Mouse (Mus musculus): ENCODE measurements around the gene Olfr106-ps. TPM values are rescaled to one million over a fixed set of nuclear protein-coding genes. Genes with fewer than 3 reads are reported as not detected.

Gene Olfr106-ps
- polyA plus RNA-seq (2014; fragmentation: Nextera tagmentation; extraction: Ambion mirVana): not detected in 2 replicates

DNA sequence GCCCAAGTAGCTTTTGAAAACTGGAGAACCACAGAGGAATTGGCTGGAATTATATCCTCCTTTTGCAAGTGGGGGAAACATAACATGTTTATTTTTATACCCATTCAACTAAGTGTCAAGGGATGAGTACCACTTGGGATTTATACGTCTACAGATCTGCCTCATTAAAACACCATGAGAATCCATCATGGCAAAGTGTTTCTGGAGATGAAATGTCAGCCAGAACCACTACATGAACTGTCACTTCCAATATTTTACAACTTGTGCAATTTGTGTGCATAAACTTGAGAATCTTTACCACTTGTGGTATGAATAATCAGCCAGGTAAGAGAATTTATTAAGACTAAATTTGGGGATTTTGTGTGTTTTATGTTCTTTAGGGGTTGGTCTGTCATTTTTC, at the start of gene Olfr106-ps:
TSS of gene Olfr106-ps (plus strand) at position 301 of the 400 bp plus-strand sequence.
- no peak within 1 kb of the TSS for H3K9ac ChIP-seq (replicated peaks; ENCODE audit: low read depth, low read length)
- H3K9me3 ChIP-seq (ENCODE audit: control insufficient read depth, low read depth, low read length): no peaks in the 10 kb centered on the region
- no peak for ATAC-seq (ENCODE audit: insufficient number of reproducible peaks, insufficient read depth, low FRiP score, low read depth)
- H3K27me3 ChIP-seq (ENCODE audit: control insufficient read depth, insufficient read depth, low read length): no peaks in the 10 kb centered on the region
- H3K27ac ChIP-seq (ENCODE audit: low read length): no peak within 1 kb of the TSS
- 74% methylated on average over 1 of the region's 1 CpGs for WGBS
- H3K36me3 ChIP-seq (ENCODE audit: control insufficient read depth, insufficient read depth, low read length): no peaks in the 10 kb centered on the region
- H3K4me3 ChIP-seq (ENCODE audit: low read depth, low read length): no peak within 1 kb of the TSS
- no peaks in the 10 kb centered on the region for H3K4me1 ChIP-seq (ENCODE audit: control insufficient read depth, insufficient read depth, low read length)
- no peak within 1 kb of the TSS for H3K4me2 ChIP-seq (replicated peaks; ENCODE audit: low read depth, low read length)

DNA sequence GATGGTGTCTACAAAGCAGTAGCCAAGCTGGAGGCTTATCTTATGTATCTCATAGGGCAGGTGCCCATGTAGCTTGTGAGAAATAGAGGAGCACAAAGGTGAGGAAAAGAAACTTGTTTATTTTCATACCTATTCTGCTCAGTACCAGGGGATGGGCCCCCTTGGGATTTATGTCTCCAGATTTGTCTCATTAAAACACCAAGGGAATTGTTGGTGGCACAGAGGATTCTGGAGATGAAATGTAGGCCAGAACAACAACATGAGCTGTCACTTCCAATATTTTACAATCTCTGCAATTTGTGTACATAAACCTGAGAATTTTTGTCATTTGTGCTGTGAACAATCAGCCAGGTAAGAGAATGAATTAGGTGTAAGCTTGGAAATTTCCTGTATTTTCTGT, 30.9 kb upstream of the Olfr106-ps start, which contains the start of gene Olfr104-ps:
TSS of gene Olfr104-ps (plus strand) at position 301 of the 400 bp plus-strand sequence.
- H3K27me3 ChIP-seq (ENCODE audit: control insufficient read depth, insufficient read depth, low read length): no peaks in the 10 kb centered on the region
- H3K4me2 ChIP-seq (replicated peaks; ENCODE audit: low read depth, low read length): no peak within 1 kb of the TSS
- no peak within 1 kb of the TSS for H3K27ac ChIP-seq (ENCODE audit: low read length)
- ATAC-seq (ENCODE audit: insufficient number of reproducible peaks, insufficient read depth, low FRiP score, low read depth): no peak
- no peaks in the 10 kb centered on the region for H3K4me1 ChIP-seq (ENCODE audit: control insufficient read depth, insufficient read depth, low read length)
- H3K9me3 ChIP-seq (ENCODE audit: control insufficient read depth, low read depth, low read length): no peaks in the 10 kb centered on the region
- no peak within 1 kb of the TSS for H3K4me3 ChIP-seq (ENCODE audit: low read depth, low read length)
- H3K36me3 ChIP-seq (ENCODE audit: control insufficient read depth, insufficient read depth, low read length): no peaks in the 10 kb centered on the region
- H3K9ac ChIP-seq (replicated peaks; ENCODE audit: low read depth, low read length): no peak within 1 kb of the TSS

- no peaks in the 10 kb centered on the region for H3K27me3 ChIP-seq (ENCODE audit: control insufficient read depth, insufficient read depth, low read length)
- no peaks in the 10 kb centered on the region for H3K9me3 ChIP-seq (ENCODE audit: control insufficient read depth, low read depth, low read length)
- no peak within 1 kb of the TSS for H3K9ac ChIP-seq (replicated peaks; ENCODE audit: low read depth, low read length)
- no peak within 1 kb of the TSS for H3K4me2 ChIP-seq (replicated peaks; ENCODE audit: low read depth, low read length)
- H3K27ac ChIP-seq (ENCODE audit: low read length): no peak within 1 kb of the TSS
- ATAC-seq (ENCODE audit: insufficient number of reproducible peaks, insufficient read depth, low FRiP score, low read depth): no peak
- H3K4me1 ChIP-seq (ENCODE audit: control insufficient read depth, insufficient read depth, low read length): no peaks in the 10 kb centered on the region
- H3K36me3 ChIP-seq (ENCODE audit: control insufficient read depth, insufficient read depth, low read length): no peaks in the 10 kb centered on the region
- no peak within 1 kb of the TSS for H3K4me3 ChIP-seq (ENCODE audit: low read depth, low read length)
Observed at GRCm38 (mm10) chr17:37378733-37379132, 11.5 kb upstream of the Olfr106-ps start, which contains the start of gene Olfr105-ps. TSS of gene Olfr105-ps (plus strand) at chr17:37379033.

- Histone ChIP-seq H3K4me3 (ENCODE audit: low read depth, low read length) (no peak within 1 kb of the TSS), H3K4me2 (replicated peaks; ENCODE audit: low read depth, low read length) (no peak within 1 kb of the TSS), H3K27ac (ENCODE audit: low read length) (no peak within 1 kb of the TSS), H3K36me3 (ENCODE audit: control insufficient read depth, insufficient read depth, low read length) (no peaks in the 10 kb centered on the region), H3K9ac (replicated peaks; ENCODE audit: low read depth, low read length) (no peak within 1 kb of the TSS), H3K4me1 (ENCODE audit: control insufficient read depth, insufficient read depth, low read length) (no peaks in the 10 kb centered on the region), H3K9me3 (ENCODE audit: control insufficient read depth, low read depth, low read length) (no peaks in the 10 kb centered on the region), H3K27me3 (ENCODE audit: control insufficient read depth, insufficient read depth, low read length) (no peaks in the 10 kb centered on the region)
- 73% methylated on average over 3 of the region's 3 CpGs for WGBS
- ATAC-seq (ENCODE audit: insufficient number of reproducible peaks, insufficient read depth, low FRiP score, low read depth): no peak
Observed at GRCm38 (mm10) chr17:37398926-37399325, 8.7 kb downstream of the Olfr106-ps start, which contains the start of gene Olfr107. TSS of gene Olfr107 (plus strand) at chr17:37399226.

GRCm38 (mm10) chr17:37413380-37413779, 23.2 kb downstream of the Olfr106-ps start:
- Histone ChIP-seq H3K27ac (ENCODE audit: low read length) (no peak overlapping the region), H3K9me3 (ENCODE audit: control insufficient read depth, low read depth, low read length) (no peaks in the 10 kb centered on the region), H3K4me2 (replicated peaks; ENCODE audit: low read depth, low read length) (no peak overlapping the region), H3K4me1 (ENCODE audit: control insufficient read depth, insufficient read depth, low read length) (no peaks in the 10 kb centered on the region), H3K4me3 (ENCODE audit: low read depth, low read length) (no peak overlapping the region), H3K36me3 (ENCODE audit: control insufficient read depth, insufficient read depth, low read length) (no peaks in the 10 kb centered on the region), H3K27me3 (ENCODE audit: control insufficient read depth, insufficient read depth, low read length) (no peaks in the 10 kb centered on the region), H3K9ac (replicated peaks; ENCODE audit: low read depth, low read length) (no peak overlapping the region)
- no peak for ATAC-seq (ENCODE audit: insufficient number of reproducible peaks, insufficient read depth, low FRiP score, low read depth)

GRCm38 (mm10) chr17:37445180-37445579, 55.0 kb downstream of the Olfr106-ps start, which contains the start of gene Olfr108:
TSS of gene Olfr108 (plus strand) at chr17:37445480.
- Histone ChIP-seq H3K9ac (replicated peaks; ENCODE audit: low read depth, low read length) (no peak within 1 kb of the TSS), H3K36me3 (ENCODE audit: control insufficient read depth, insufficient read depth, low read length) (no peaks in the 10 kb centered on the region), H3K4me3 (ENCODE audit: low read depth, low read length) (no peak within 1 kb of the TSS), H3K4me1 (ENCODE audit: control insufficient read depth, insufficient read depth, low read length) (no peaks in the 10 kb centered on the region), H3K27ac (ENCODE audit: low read length) (no peak within 1 kb of the TSS), H3K4me2 (replicated peaks; ENCODE audit: low read depth, low read length) (no peak within 1 kb of the TSS), H3K9me3 (ENCODE audit: control insufficient read depth, low read depth, low read length) (no peaks in the 10 kb centered on the region), H3K27me3 (ENCODE audit: control insufficient read depth, insufficient read depth, low read length) (no peaks in the 10 kb centered on the region)
- WGBS: 85% methylated on average over 1 of the region's 1 CpGs
- ATAC-seq (ENCODE audit: insufficient number of reproducible peaks, insufficient read depth, low FRiP score, low read depth): no peak

Other genes starting within 250 kb of the Olfr106-ps start
- gene Olfr93, start 228.9 kb upstream of the Olfr106-ps start, polyA plus RNA-seq (2014; fragmentation: Nextera tagmentation; extraction: Ambion mirVana): not detected in 2 replicates
- not detected in 2 replicates for gene Ubd, start 196.5 kb upstream of the Olfr106-ps start, polyA plus RNA-seq (2014; fragmentation: Nextera tagmentation; extraction: Ambion mirVana)
- gene Olfr94, start 189.4 kb upstream of the Olfr106-ps start, polyA plus RNA-seq (2014; fragmentation: Nextera tagmentation; extraction: Ambion mirVana): not detected in 2 replicates
- gene Olfr95, start 177.3 kb upstream of the Olfr106-ps start, polyA plus RNA-seq (2014; fragmentation: Nextera tagmentation; extraction: Ambion mirVana): not detected in 2 replicates
- not detected in 2 replicates for gene Olfr96, start 170.2 kb upstream of the Olfr106-ps start, polyA plus RNA-seq (2014; fragmentation: Nextera tagmentation; extraction: Ambion mirVana)
- gene Olfr97, start 153.1 kb upstream of the Olfr106-ps start, polyA plus RNA-seq (2014; fragmentation: Nextera tagmentation; extraction: Ambion mirVana): not detected in 2 replicates
- gene Olfr98, start 126.6 kb upstream of the Olfr106-ps start, polyA plus RNA-seq (2014; fragmentation: Nextera tagmentation; extraction: Ambion mirVana): not detected in 2 replicates
- 2.9 and 4.3 TPM in 2 replicates for gene H2-M3, start 120.2 kb upstream of the Olfr106-ps start, polyA plus RNA-seq (2014; fragmentation: Nextera tagmentation; extraction: Ambion mirVana)
- gene Olfr99, start 106.9 kb upstream of the Olfr106-ps start, polyA plus RNA-seq (2014; fragmentation: Nextera tagmentation; extraction: Ambion mirVana): not detected in 2 replicates
- gene Olfr101, start 86.1 kb upstream of the Olfr106-ps start, polyA plus RNA-seq (2014; fragmentation: Nextera tagmentation; extraction: Ambion mirVana): not detected in 2 replicates
- gene Olfr102, start 73.3 kb upstream of the Olfr106-ps start, polyA plus RNA-seq (2014; fragmentation: Nextera tagmentation; extraction: Ambion mirVana): not detected in 2 replicates
- gene Olfr103, start 50.7 kb upstream of the Olfr106-ps start, polyA plus RNA-seq (2014; fragmentation: Nextera tagmentation; extraction: Ambion mirVana): not detected in 2 replicates
- gene Olfr104-ps, start 30.8 kb upstream of the Olfr106-ps start, polyA plus RNA-seq (2014; fragmentation: Nextera tagmentation; extraction: Ambion mirVana): not detected in 2 replicates
- not detected in 2 replicates for gene Olfr105-ps, start 11.4 kb upstream of the Olfr106-ps start, polyA plus RNA-seq (2014; fragmentation: Nextera tagmentation; extraction: Ambion mirVana)
- gene Olfr107, start 8.8 kb downstream of the Olfr106-ps start, polyA plus RNA-seq (2014; fragmentation: Nextera tagmentation; extraction: Ambion mirVana): not detected in 2 replicates
- not detected in 2 replicates for gene Olfr108, start 55.1 kb downstream of the Olfr106-ps start, polyA plus RNA-seq (2014; fragmentation: Nextera tagmentation; extraction: Ambion mirVana)
- gene Olfr109, start 68.5 kb downstream of the Olfr106-ps start, polyA plus RNA-seq (2014; fragmentation: Nextera tagmentation; extraction: Ambion mirVana): not detected in 2 replicates
- not detected in 2 replicates for gene H2-M2, start 93.2 kb downstream of the Olfr106-ps start, polyA plus RNA-seq (2014; fragmentation: Nextera tagmentation; extraction: Ambion mirVana)
- gene Olfr110, start 102.1 kb downstream of the Olfr106-ps start, polyA plus RNA-seq (2014; fragmentation: Nextera tagmentation; extraction: Ambion mirVana): not detected in 2 replicates
- gene Olfr111, start 117.6 kb downstream of the Olfr106-ps start, polyA plus RNA-seq (2014; fragmentation: Nextera tagmentation; extraction: Ambion mirVana): not detected in 2 replicates
- gene Olfr112, start 179.1 kb downstream of the Olfr106-ps start, polyA plus RNA-seq (2014; fragmentation: Nextera tagmentation; extraction: Ambion mirVana): not detected in 2 replicates
- gene Olfr113, start 187.3 kb downstream of the Olfr106-ps start, polyA plus RNA-seq (2014; fragmentation: Nextera tagmentation; extraction: Ambion mirVana): not detected in 2 replicates
- not detected in 2 replicates for gene Olfr114, start 202.3 kb downstream of the Olfr106-ps start, polyA plus RNA-seq (2014; fragmentation: Nextera tagmentation; extraction: Ambion mirVana)
- not detected in 2 replicates for gene Olfr115, start 236.7 kb downstream of the Olfr106-ps start, polyA plus RNA-seq (2014; fragmentation: Nextera tagmentation; extraction: Ambion mirVana)
- gene Olfr116, start 236.8 kb downstream of the Olfr106-ps start, polyA plus RNA-seq (2014; fragmentation: Nextera tagmentation; extraction: Ambion mirVana): not detected in 2 replicates

Measured in stomach, embryonic 14.5 days (tissue).